Mouse (Mus musculus) lung, postnatal 0 days (tissue): Measurements from ENCODE around the gene Dnmt1.

Experiments used
- CTCF ChIP-seq: IDR thresholded peaks from 2 replicates; pipeline ENCODE4 v1.5.1; 2016; ENCODE audit warnings: antibody characterized with exemption, mild to moderate bottlenecking
- EP300 ChIP-seq: IDR thresholded peaks from 2 replicates; pipeline ENCODE4 v1.6.1; 2016; ENCODE audit warnings: antibody characterized with exemption, mild to moderate bottlenecking, control low read depth

DNA sequence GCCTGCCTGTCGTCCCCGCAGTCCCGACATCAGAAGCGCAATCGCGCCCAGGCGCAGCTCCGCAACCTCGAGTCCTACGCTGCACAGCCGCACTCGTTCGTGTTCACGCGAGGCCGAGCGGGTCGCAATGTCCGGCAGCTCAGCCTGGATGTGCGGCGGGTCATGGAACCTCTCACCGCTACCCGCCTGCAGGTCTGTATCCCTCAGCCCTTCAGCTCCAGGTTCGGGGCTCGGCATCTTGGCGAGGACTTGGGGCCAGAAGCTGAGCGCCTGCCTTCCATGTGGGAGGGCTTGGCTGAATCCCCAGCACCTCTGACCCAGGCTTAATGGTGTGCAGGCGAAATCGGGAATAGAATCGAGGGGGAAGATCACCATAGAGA, 71.3 kb downstream of the Dnmt1 start:
- TF ChIP-seq CTCF (no peak), EP300 (no peak)
